Mouse (Mus musculus) E14TG2a.4 (cell line): Measurements from ENCODE around the gene 2310011J03Rik.

Experiments
- CTCF ChIP-seq: conservative IDR thresholded peaks from 2 replicates; pipeline ENCODE4 v1.5.1; 2014; ENCODE audit warnings: low read length
- POU5F1 ChIP-seq: IDR thresholded peaks from 2 replicates; pipeline ENCODE4 v1.6.1; 2014; ENCODE audit warnings: low read length, borderline replicate concordance

- TF ChIP-seq CTCF: no peak
- TF ChIP-seq POU5F1: no peak
These were observed 21.4 kb upstream of the 2310011J03Rik start for GRCm38 (mm10) chr10:80341491-80342304.
